Mouse (Mus musculus): ENCODE measurements around the gene Mboat2. TPM values are rescaled to one million over a fixed set of nuclear protein-coding genes. Genes with fewer than 3 reads are reported as not detected.

Mboat2 gene
- polyA plus RNA-seq, 1 experiment from 2014 or later = 42.6 TPM

DNA sequence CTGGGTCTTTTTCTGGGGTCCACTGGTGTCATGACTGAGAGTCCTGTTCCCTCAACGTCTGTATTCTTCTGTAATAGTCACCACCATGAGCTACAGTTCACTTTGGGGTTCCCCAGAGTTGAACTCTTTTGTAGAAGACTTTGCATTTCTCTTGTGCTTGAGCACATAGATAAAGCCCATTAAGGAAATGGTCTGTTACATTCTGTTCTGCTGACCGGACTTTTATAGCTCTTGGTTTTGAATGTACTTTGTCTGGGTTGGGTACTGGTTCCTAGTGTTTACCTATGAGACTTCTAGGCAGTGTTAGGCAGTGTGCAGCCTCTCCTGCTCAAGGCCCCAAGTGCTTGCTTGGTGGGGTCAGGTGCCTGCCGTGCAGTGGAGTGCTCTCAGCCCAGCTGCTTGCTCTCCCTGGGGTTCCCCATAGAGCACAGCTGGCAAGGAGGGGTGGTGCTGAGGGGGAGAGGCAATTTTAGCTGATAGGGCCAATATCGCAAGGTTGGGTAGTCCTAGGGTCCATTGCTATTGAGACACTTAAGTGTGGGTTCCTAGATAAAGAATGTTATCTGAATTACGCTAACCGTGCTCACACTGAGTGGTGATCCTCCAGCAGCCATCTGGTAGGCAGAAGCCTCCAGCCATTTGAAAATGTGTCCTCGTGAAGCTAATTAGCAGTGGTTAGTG lies 58.8 kb downstream of the Mboat2 start:
- no peak overlapping the region for H3K4me2 ChIP-seq
- H3K4me1 ChIP-seq = peaks cover 10% of the 10 kb centered on the region
- WGBS = 74% methylated on average over 7 of the region's 7 CpGs
- peak; percentile 87 for ATAC-seq (ENCODE audit: insufficient read depth, low FRiP score, low read depth)
- H3K36me3 ChIP-seq = no peaks in the 10 kb centered on the region
- no peak overlapping the region for H3K9ac ChIP-seq
- no peaks in the 10 kb centered on the region for H3K27me3 ChIP-seq (replicated peaks)
- H3K27ac ChIP-seq = 0 out of 2 replicates have a peak overlapping the region, but pooled peaks have one; percentile 31
- no peak overlapping the region for H3K4me3 ChIP-seq (replicated peaks)
- H3K9me3 ChIP-seq = no peaks in the 10 kb centered on the region

DNA sequence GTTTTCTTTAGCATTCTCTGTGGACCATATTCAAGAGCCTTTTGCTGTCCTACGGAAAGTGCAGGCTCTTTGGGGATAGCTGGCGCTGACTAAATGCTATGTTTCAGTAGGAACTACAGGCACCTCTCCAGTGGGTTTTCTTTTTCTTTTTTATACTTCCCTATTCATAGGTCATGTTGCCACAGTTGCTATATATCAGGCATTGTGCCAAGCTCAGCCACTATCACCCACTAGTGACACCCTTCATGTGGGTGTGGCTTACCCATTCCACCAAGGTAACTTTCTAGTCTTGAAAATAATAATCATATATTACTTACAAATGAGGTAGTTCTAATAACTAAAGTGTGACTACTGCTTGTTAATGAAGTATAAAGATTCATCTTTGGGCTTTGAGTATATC lies 59.5 kb downstream of the Mboat2 start:
- ATAC-seq (ENCODE audit: insufficient read depth, low FRiP score, low read depth) = no peak
- WGBS = 80% methylated on average over 2 of the region's 2 CpGs
- Histone ChIP-seq H3K4me2 (no peak overlapping the region), H3K9ac (no peak overlapping the region), H3K4me3 (replicated peaks) (no peak overlapping the region), H3K4me1 (peaks cover 10% of the 10 kb centered on the region), H3K27me3 (replicated peaks) (no peaks in the 10 kb centered on the region), H3K27ac (peak overlapping the region; percentile 31; the same call in 1 of the 2 replicates), H3K36me3 (no peaks in the 10 kb centered on the region), H3K9me3 (no peaks in the 10 kb centered on the region)

DNA sequence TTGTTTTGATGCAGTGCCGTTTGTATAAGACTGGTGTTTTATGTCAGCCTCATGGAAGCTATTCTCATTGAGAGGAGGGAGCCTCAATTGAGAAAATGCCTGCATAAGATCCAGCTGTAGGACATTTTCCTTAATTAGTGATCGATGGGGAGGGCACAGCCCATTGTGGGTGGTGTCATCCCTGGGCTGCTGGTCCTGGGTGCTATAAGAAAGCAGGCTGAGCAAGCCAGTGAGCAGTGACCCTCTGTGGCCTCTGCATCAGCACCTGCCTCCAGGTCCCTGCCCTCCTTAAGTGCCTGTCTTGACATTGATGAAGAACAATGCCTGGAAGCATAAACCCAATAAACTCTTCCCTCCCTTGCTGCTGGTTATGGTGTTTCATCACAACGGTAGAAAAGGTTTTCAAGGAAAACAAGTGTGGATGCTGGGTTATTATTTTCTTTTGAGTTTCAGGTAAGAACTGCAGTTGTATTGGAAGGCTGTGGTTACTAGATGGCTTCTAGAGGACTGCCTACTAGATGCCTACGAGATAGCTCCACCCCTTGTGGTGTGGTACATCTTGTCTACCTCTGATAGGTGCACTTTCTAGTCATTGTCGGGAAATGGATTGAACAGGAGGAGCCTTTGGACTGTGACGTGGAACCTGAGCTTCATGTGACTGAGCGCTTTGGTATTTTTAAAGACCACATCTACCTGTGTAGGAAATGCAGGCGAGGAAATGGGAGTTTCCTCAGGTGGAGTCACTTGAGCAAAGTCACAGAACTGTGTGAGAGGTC lies 60.2 kb downstream of the Mboat2 start:
- Histone ChIP-seq H3K4me3 (replicated peaks) (no peak overlapping the region), H3K9ac (no peak overlapping the region), H3K27ac (no peak overlapping the region), H3K4me2 (no peak overlapping the region), H3K27me3 (replicated peaks) (no peaks in the 10 kb centered on the region), H3K9me3 (no peaks in the 10 kb centered on the region), H3K36me3 (no peaks in the 10 kb centered on the region), H3K4me1 (peaks cover 10% of the 10 kb centered on the region)
- WGBS = 79% methylated on average over 8 of the region's 8 CpGs
- ATAC-seq (ENCODE audit: insufficient read depth, low FRiP score, low read depth) = no peak; the same call in 1 of the 2 replicates

DNA sequence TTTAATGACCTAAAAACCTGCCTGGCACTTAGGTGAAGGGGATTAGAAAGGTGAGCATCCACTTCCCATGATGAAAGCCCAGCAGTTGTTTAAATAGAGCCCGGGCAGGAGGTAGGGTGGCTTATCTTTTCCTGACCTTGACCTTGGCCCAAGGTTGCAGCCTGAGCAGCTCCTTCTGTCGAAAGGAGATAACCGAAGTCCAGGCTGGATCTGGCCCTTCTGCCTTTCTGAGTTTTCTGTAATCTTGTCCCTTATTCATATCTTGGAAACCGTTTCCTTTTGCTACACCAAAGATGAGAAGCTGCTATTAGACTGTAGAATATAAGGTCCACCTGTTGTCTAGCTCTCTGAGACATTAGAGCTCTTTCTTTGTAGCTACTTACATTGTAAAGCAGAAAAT lies 61.9 kb downstream of the Mboat2 start:
- ATAC-seq (ENCODE audit: insufficient read depth, low FRiP score, low read depth) = peak; percentile 50; the same call in 1 of the 2 replicates
- H3K9me3 ChIP-seq = no peaks in the 10 kb centered on the region
- H3K4me1 ChIP-seq = peaks cover 10% of the 10 kb centered on the region
- no peaks in the 10 kb centered on the region for H3K27me3 ChIP-seq (replicated peaks)
- 50% methylated on average over 4 of the region's 4 CpGs for WGBS
- no peak overlapping the region for H3K9ac ChIP-seq
- H3K27ac ChIP-seq = no peak overlapping the region
- H3K4me3 ChIP-seq (replicated peaks) = no peak overlapping the region
- H3K36me3 ChIP-seq = no peaks in the 10 kb centered on the region
- no peak overlapping the region for H3K4me2 ChIP-seq

DNA sequence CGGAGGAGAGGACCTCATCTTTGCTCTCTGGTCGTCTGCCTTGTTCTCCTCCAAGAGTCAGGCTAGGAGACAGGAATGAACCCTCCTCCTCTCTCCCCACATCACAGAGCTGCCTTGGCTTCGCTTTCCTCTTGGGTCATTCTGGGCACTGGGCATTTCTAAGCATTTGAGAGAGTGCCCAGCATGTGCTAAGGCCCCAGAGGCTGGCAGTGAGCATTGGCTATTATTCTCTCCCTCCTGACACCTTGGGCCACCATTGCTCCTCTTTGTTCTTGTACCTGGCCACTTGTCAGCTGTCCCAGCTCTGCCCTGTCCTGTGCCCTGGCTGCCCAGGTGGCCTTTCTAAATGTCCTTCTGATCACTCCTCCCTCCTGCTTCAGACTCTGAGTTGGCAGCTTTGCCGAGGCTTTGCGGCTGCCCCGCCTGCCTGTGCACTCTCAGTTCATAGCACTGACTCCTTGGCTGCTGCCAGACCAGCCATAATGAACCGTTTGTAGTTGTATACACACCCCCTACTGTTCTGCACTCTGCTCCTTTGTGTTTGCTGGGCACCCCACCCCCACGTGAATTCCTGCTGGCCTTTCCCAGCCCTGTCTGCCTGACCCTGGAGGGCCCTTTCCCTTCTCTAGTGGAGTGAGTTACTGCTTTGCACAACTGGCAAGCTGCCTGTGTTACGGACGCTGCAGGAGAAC lies 63.2 kb downstream of the Mboat2 start:
- Histone ChIP-seq H3K9me3 (no peaks in the 10 kb centered on the region), H3K4me1 (peaks cover 10% of the 10 kb centered on the region), H3K4me3 (replicated peaks) (no peak overlapping the region), H3K27ac (peak overlapping the region; percentile 61), H3K36me3 (no peaks in the 10 kb centered on the region), H3K9ac (no peak overlapping the region), H3K4me2 (no peak overlapping the region), H3K27me3 (replicated peaks) (no peaks in the 10 kb centered on the region)
- ATAC-seq (ENCODE audit: insufficient read depth, low FRiP score, low read depth) = peak; percentile 74
- WGBS = 45% methylated on average over 10 of the region's 10 CpGs

DNA sequence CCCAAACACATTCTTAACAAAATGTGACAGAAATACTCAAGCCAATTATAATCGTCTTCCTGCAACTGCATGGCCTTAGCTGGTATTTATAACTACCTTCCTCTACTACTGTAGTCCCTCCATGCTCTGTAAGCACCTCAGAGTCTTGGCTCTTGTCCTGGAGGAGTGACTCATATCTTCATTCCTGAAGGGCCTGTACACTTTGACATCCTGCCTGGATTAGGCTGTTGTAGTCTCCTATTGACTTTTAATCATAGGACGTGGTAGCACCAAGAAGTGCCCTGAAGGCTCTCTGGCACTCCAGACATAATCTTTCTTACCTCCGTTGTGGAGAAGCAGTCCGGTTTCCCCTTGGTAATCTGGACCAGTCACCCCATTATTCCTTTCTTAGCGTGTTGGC lies 64.7 kb downstream of the Mboat2 start:
- ATAC-seq (ENCODE audit: insufficient read depth, low FRiP score, low read depth) = no peak
- H3K27me3 ChIP-seq (replicated peaks) = no peaks in the 10 kb centered on the region
- H3K4me3 ChIP-seq (replicated peaks) = no peak overlapping the region
- WGBS = 75% methylated on average over 5 of the region's 5 CpGs
- no peak overlapping the region for H3K9ac ChIP-seq
- no peak overlapping the region; the same call in 1 of the 2 replicates for H3K27ac ChIP-seq
- no peaks in the 10 kb centered on the region for H3K9me3 ChIP-seq
- no peak overlapping the region for H3K4me2 ChIP-seq
- no peaks in the 10 kb centered on the region for H3K36me3 ChIP-seq
- H3K4me1 ChIP-seq = peaks cover 10% of the 10 kb centered on the region

DNA sequence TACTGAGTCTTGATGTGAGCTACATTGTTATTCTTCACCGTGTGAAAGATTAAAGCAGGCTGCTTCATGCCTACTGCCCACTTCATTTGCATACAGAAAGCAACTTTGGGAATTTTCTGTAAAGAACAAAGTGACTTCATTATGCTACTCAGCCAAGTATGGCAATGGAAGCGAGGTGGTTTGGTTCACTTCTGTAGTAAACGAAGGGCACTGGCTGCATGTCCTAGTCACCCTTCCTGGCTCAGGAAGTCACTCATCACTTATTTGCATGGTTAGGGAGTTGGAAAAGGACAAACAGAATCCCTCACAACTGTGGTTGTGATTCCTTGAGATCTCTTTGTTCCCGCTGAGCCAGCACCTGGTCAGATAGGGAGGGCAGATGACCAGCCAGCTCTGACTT lies 66.7 kb downstream of the Mboat2 start:
- Histone ChIP-seq H3K27ac (no peak overlapping the region), H3K4me3 (replicated peaks) (no peak overlapping the region)
- 83% methylated on average over 4 of the region's 4 CpGs for WGBS

DNA sequence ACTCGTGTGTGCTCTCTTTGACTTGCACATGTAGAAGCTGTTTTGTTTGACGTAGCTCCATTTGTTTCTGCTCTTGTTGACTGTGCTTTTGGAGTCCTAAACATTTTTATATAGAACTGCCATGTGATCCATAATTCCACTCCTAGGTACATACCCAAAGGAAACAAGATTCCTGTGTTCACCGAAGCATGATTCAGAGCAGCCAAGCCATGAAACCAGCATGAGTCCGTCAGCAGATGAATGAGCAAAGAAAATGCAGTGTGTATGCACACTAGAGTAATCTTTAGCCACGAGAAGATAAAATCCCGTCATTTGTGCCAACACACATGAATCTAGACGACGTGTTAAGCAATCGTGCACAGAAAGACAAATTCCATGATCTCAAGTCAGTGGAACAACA lies 67.5 kb downstream of the Mboat2 start:
- 84% methylated on average over 9 of the region's 9 CpGs for WGBS
- ATAC-seq (ENCODE audit: insufficient read depth, low FRiP score, low read depth) = no peak
- no peaks in the 10 kb centered on the region for H3K27me3 ChIP-seq (replicated peaks)

More for the DNA sequence above, 66.7 kb downstream of the Mboat2 start:
- no peaks in the 10 kb centered on the region for H3K27me3 ChIP-seq (replicated peaks)
- H3K36me3 ChIP-seq = no peaks in the 10 kb centered on the region
- no peak for ATAC-seq (ENCODE audit: insufficient read depth, low FRiP score, low read depth)
- H3K4me1 ChIP-seq = peaks cover 10% of the 10 kb centered on the region
- H3K9ac ChIP-seq = no peak overlapping the region
- H3K9me3 ChIP-seq = no peaks in the 10 kb centered on the region
- no peak overlapping the region for H3K4me2 ChIP-seq

DNA sequence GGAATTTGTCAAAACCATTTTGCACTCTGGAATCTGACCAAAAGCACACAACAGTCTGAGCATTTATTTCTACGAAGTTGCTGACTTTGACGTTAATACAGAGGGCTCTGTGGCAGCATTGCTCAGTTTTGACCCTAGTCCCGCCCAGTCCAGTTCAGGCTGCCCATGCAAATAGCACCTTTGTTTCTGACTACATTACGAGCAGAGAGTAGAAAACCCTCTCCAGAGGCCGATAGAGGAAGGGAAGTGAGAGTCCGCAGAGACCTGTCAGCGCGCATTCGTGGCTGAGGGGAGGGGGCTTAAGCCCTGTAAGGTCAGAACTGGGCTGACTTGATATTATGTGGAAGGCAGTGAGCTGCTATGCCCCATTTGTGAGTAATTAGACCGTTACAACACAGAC lies 69.0 kb downstream of the Mboat2 start:
- Histone ChIP-seq H3K4me1 (no peaks in the 10 kb centered on the region), H3K4me3 (replicated peaks) (no peak overlapping the region), H3K4me2 (no peak overlapping the region), H3K9ac (no peak overlapping the region), H3K36me3 (no peaks in the 10 kb centered on the region), H3K27me3 (replicated peaks) (no peaks in the 10 kb centered on the region), H3K9me3 (no peaks in the 10 kb centered on the region), H3K27ac (no peak overlapping the region)
- 84% methylated on average over 10 of the region's 10 CpGs for WGBS
- no peak for ATAC-seq (ENCODE audit: insufficient read depth, low FRiP score, low read depth)

More for the DNA sequence above, 67.5 kb downstream of the Mboat2 start:
- Histone ChIP-seq H3K36me3 (no peaks in the 10 kb centered on the region), H3K9me3 (no peaks in the 10 kb centered on the region), H3K9ac (no peak overlapping the region), H3K4me1 (peaks cover 10% of the 10 kb centered on the region), H3K27ac (no peak overlapping the region), H3K4me2 (no peak overlapping the region), H3K4me3 (replicated peaks) (no peak overlapping the region)

DNA sequence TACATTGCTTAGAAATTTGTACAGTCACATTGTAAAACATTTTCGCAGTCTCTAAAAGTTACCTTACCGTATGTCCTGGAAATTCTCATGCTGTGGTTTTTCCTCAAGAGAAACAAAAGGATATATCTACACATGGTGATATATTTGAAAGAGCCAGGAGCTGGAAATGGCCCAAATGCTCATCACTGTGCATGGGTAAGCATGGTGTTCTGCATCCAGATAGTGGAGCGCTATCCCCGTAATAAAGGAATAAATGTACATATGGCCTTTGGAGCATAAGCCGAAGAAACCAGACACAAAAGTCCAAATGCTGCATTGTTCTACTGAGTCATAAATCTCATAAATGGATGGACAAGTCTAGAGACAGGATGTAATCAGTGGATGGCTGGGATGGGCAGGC lies 72.1 kb downstream of the Mboat2 start:
- Histone ChIP-seq H3K4me3 (replicated peaks) (no peak overlapping the region), H3K4me1 (no peaks in the 10 kb centered on the region), H3K27ac (no peak overlapping the region), H3K27me3 (replicated peaks) (no peaks in the 10 kb centered on the region), H3K4me2 (no peak overlapping the region), H3K36me3 (no peaks in the 10 kb centered on the region), H3K9me3 (no peaks in the 10 kb centered on the region), H3K9ac (no peak overlapping the region)
- WGBS = 88% methylated on average over 5 of the region's 5 CpGs
- ATAC-seq (ENCODE audit: insufficient read depth, low FRiP score, low read depth) = no peak

DNA sequence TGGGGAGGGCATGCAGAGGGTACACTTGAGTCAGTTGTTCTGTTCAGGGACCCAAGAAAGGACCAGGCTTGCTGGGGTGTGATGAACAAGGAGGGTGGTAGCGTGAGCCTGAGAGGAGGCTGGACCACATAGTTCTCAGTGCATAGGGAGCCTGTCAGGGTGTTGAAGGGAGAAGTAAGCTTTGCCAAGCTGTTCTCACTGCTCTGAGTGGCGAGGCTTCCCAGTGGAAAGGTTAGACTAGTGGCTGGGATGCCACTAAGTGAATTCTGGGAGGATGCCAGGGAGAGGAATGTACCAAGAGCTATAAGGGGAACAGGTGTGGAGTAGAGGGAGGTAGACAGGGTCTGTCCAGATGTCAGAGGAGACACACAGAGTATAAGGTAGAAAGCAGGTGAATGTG lies 77.2 kb downstream of the Mboat2 start:
- Histone ChIP-seq H3K4me1 (no peaks in the 10 kb centered on the region), H3K36me3 (no peaks in the 10 kb centered on the region), H3K27me3 (replicated peaks) (no peaks in the 10 kb centered on the region), H3K9me3 (no peaks in the 10 kb centered on the region), H3K4me2 (no peak overlapping the region), H3K9ac (no peak overlapping the region), H3K27ac (no peak overlapping the region), H3K4me3 (replicated peaks) (no peak overlapping the region)
- 85% methylated on average over 2 of the region's 2 CpGs for WGBS
- no peak for ATAC-seq (ENCODE audit: insufficient read depth, low FRiP score, low read depth)

DNA sequence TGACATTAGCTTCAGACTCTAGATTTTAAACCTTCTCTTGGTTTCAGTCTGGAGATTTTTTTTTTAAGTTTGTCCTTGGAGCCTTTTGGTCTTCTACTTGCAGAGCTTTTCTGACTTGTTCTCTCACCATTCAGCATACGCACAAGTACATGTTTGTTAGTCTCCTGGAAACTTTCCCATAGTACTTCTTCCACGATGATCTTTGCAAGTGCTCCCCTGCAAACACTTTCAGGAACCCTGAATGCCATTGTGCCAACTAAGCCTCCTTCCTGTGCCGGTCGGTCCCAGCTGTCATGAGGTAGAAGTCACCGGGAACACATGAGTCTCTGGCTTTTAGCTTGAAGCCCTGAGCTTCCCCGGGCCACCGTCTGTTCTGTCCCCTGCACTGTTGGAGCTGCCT lies 79.0 kb downstream of the Mboat2 start:
- no peak overlapping the region for H3K4me3 ChIP-seq (replicated peaks)
- H3K27ac ChIP-seq = no peak overlapping the region
- H3K36me3 ChIP-seq = no peaks in the 10 kb centered on the region
- H3K4me2 ChIP-seq = no peak overlapping the region
- ATAC-seq (ENCODE audit: insufficient read depth, low FRiP score, low read depth) = no peak
- 90% methylated on average over 7 of the region's 7 CpGs for WGBS
- H3K9me3 ChIP-seq = no peaks in the 10 kb centered on the region
- H3K4me1 ChIP-seq = no peaks in the 10 kb centered on the region
- no peak overlapping the region for H3K9ac ChIP-seq
- no peaks in the 10 kb centered on the region for H3K27me3 ChIP-seq (replicated peaks)
